Mouse (Mus musculus) gonadal fat pad, adult 2 months (tissue): Measurements from ENCODE around the gene Wfdc15b. TPM values are rescaled to one million over a fixed set of nuclear protein-coding genes. Genes with fewer than 3 reads are reported as not detected.
"Not testable (repeated sequence)": the region's sequence is repeated elsewhere in the genome, so short reads cannot be mapped to it uniquely, and the experiment has no call there.

Experiments used
- DNase-seq: peaks from one replicate; pipeline ENCODE4 v3.0.0-alpha.2; 2012; ENCODE audit warnings: low read depth
- polyA plus RNA-seq: library from polyadenylated mRNA; depleted of rRNA; stranded (reverse); fragments of >200 nt; gene quantifications from 2 replicates; pipeline ENCODE4 v1.2.3, GENCODE M21; 2012; rRNA removed

Gene Wfdc15b
- 420 and 765 TPM in 2 replicates for polyA plus RNA-seq

- no peak for DNase-seq
Measured at GRCm38 (mm10) chr2:164221522-164221921, at the start of gene Wfdc15b. Gene Wfdc15b, minus strand, starts transcription at chr2:164221660.

GRCm38 (mm10) chr2:164256540-164256939 is 35.1 kb upstream of the Wfdc15b start, which contains the start of gene Svs3b:
Gene Svs3b, minus strand, starts transcription at chr2:164256640.
- DNase-seq, result not testable (repeated sequence)

- DNase-seq, result no peak
Measured at GRCm38 (mm10) chr2:164238366-164238765, 16.9 kb upstream of the Wfdc15b start, which contains the start of gene Svs2. Gene Svs2, minus strand, starts transcription at chr2:164238466.

GRCm38 (mm10) chr2:164232671-164233070 is 11.2 kb upstream of the Wfdc15b start:
- no peak for DNase-seq

- no peak for DNase-seq
Measured at GRCm38 (mm10) chr2:164228361-164229070, 7.1 kb upstream of the Wfdc15b start.

- no peak for DNase-seq
Measured at GRCm38 (mm10) chr2:164219295-164219694, 2.2 kb downstream of the Wfdc15b start.

- DNase-seq, result no peak
Measured at GRCm38 (mm10) chr2:164212711-164213110, 8.7 kb downstream of the Wfdc15b start.

- no peak for DNase-seq
Measured at GRCm38 (mm10) chr2:164210892-164211291, 10.6 kb downstream of the Wfdc15b start.

GRCm38 (mm10) chr2:164206676-164207075 is 14.8 kb downstream of the Wfdc15b start:
- DNase-seq, result no peak

- DNase-seq, result not testable (repeated sequence)
Measured at GRCm38 (mm10) chr2:164206011-164206410, 15.4 kb downstream of the Wfdc15b start.

- DNase-seq, result no peak
Measured at GRCm38 (mm10) chr2:164199626-164200327, 21.7 kb downstream of the Wfdc15b start, which contains the start of gene Wfdc15a. Gene Wfdc15a, minus strand, starts transcription at chr2:164200130.

- DNase-seq, result no peak
Measured at GRCm38 (mm10) chr2:164196700-164196990, 24.8 kb downstream of the Wfdc15b start.

- no peak for DNase-seq
Measured at GRCm38 (mm10) chr2:164195971-164196699, 25.3 kb downstream of the Wfdc15b start.

- DNase-seq, result no peak
Measured at GRCm38 (mm10) chr2:164194959-164195630, 26.4 kb downstream of the Wfdc15b start.

- no peak for DNase-seq
Measured at GRCm38 (mm10) chr2:164192279-164192678, 29.2 kb downstream of the Wfdc15b start.

GRCm38 (mm10) chr2:164190576-164190975 is 30.9 kb downstream of the Wfdc15b start, which contains the start of gene Wfdc12:
Gene Wfdc12, minus strand, starts transcription at chr2:164190608.
- DNase-seq, result no peak

- DNase-seq, result no peak
Measured at GRCm38 (mm10) chr2:164188722-164189121, 32.7 kb downstream of the Wfdc15b start.

GRCm38 (mm10) chr2:164184145-164184719 is 37.2 kb downstream of the Wfdc15b start:
- no peak for DNase-seq

- no peak for DNase-seq
Measured at GRCm38 (mm10) chr2:164183340-164183739, 38.1 kb downstream of the Wfdc15b start.

GRCm38 (mm10) chr2:164182692-164183255 is 38.7 kb downstream of the Wfdc15b start, which contains the start of gene Wfdc5:
Gene Wfdc5, minus strand, starts transcription at chr2:164182742.
- no peak for DNase-seq

- DNase-seq, result no peak
Measured at GRCm38 (mm10) chr2:164180770-164181169, 40.7 kb downstream of the Wfdc15b start.
